Mouse (Mus musculus): ENCODE data around the gene Trpm3. TPM values are rescaled to one million over a fixed set of nuclear protein-coding genes. Genes with fewer than 3 reads are reported as not detected.
A peak's percentile ranks its signal among the peaks of the same experiment; 100 is the strongest.

Gene Trpm3
- polyA plus RNA-seq, 1 experiment from 2014 or later = 8.2 TPM

GRCm38 (mm10) chr19:22448340-22449288 is 309.8 kb downstream of the Trpm3 start:
- WGBS = 31% methylated on average over 20 of the region's 20 CpGs
- peak overlapping the region; percentile 77 for H3K4me2 ChIP-seq
- H3K27me3 ChIP-seq = no peaks in the 10 kb centered on the region
- peaks cover 18% of the 10 kb centered on the region for H3K4me1 ChIP-seq (replicated peaks)
- peak overlapping the region; percentile 47 for H3K4me3 ChIP-seq
- peak; percentile 76 for ATAC-seq (ENCODE audit: low read depth)
- H3K9me3 ChIP-seq = no peaks in the 10 kb centered on the region
- H3K36me3 ChIP-seq = no peaks in the 10 kb centered on the region
- peak overlapping the region; percentile 46 for H3K27ac ChIP-seq (replicated peaks)
- H3K9ac ChIP-seq = peak overlapping the region; percentile 71

GRCm38 (mm10) chr19:22451290-22451689 is 312.4 kb downstream of the Trpm3 start:
- H3K9ac ChIP-seq = no peak overlapping the region
- WGBS = 85% methylated on average over 5 of the region's 5 CpGs
- H3K9me3 ChIP-seq = no peaks in the 10 kb centered on the region
- no peak overlapping the region for H3K4me3 ChIP-seq
- ATAC-seq (ENCODE audit: low read depth) = no peak
- H3K27ac ChIP-seq (replicated peaks) = no peak overlapping the region
- no peak overlapping the region for H3K4me2 ChIP-seq
- H3K4me1 ChIP-seq (replicated peaks) = peaks cover 18% of the 10 kb centered on the region
- no peaks in the 10 kb centered on the region for H3K36me3 ChIP-seq
- no peaks in the 10 kb centered on the region for H3K27me3 ChIP-seq

GRCm38 (mm10) chr19:22456935-22457334 is 318.1 kb downstream of the Trpm3 start:
- no peak for ATAC-seq (ENCODE audit: low read depth)
- Histone ChIP-seq H3K27ac (replicated peaks) (no peak overlapping the region), H3K9me3 (no peaks in the 10 kb centered on the region), H3K27me3 (no peaks in the 10 kb centered on the region), H3K4me3 (no peak overlapping the region), H3K9ac (no peak overlapping the region), H3K4me2 (no peak overlapping the region), H3K36me3 (no peaks in the 10 kb centered on the region), H3K4me1 (replicated peaks) (no peaks in the 10 kb centered on the region)
- WGBS = 88% methylated on average over 2 of the region's 2 CpGs

- H3K9ac ChIP-seq = no peak overlapping the region
Observed at GRCm38 (mm10) chr19:22462043-22462442, 323.2 kb downstream of the Trpm3 start.

GRCm38 (mm10) chr19:22463506-22463905 is 324.7 kb downstream of the Trpm3 start:
- Histone ChIP-seq H3K4me3 (no peak overlapping the region), H3K4me2 (no peak overlapping the region), H3K9me3 (no peaks in the 10 kb centered on the region), H3K9ac (no peak overlapping the region), H3K27ac (replicated peaks) (no peak overlapping the region), H3K4me1 (replicated peaks) (no peaks in the 10 kb centered on the region), H3K27me3 (no peaks in the 10 kb centered on the region), H3K36me3 (no peaks in the 10 kb centered on the region)
- 46% methylated on average over 3 of the region's 3 CpGs for WGBS
- no peak for ATAC-seq (ENCODE audit: low read depth)

More at GRCm38 (mm10) chr19:22462043-22462442, 323.2 kb downstream of the Trpm3 start:
- Histone ChIP-seq H3K4me3 (no peak overlapping the region), H3K27ac (replicated peaks) (no peak overlapping the region), H3K36me3 (no peaks in the 10 kb centered on the region), H3K4me1 (replicated peaks) (no peaks in the 10 kb centered on the region), H3K4me2 (no peak overlapping the region), H3K27me3 (no peaks in the 10 kb centered on the region), H3K9me3 (no peaks in the 10 kb centered on the region)
- ATAC-seq (ENCODE audit: low read depth) = no peak

GRCm38 (mm10) chr19:22469608-22470007 is 330.8 kb downstream of the Trpm3 start:
- H3K4me1 ChIP-seq (replicated peaks) = no peaks in the 10 kb centered on the region
- no peak overlapping the region for H3K4me3 ChIP-seq
- no peaks in the 10 kb centered on the region for H3K9me3 ChIP-seq
- H3K27me3 ChIP-seq = no peaks in the 10 kb centered on the region
- H3K36me3 ChIP-seq = no peaks in the 10 kb centered on the region
- H3K4me2 ChIP-seq = no peak overlapping the region
- WGBS = 64% methylated on average over 4 of the region's 4 CpGs
- H3K9ac ChIP-seq = no peak overlapping the region
- no peak for ATAC-seq (ENCODE audit: low read depth)
- H3K27ac ChIP-seq (replicated peaks) = no peak overlapping the region

GRCm38 (mm10) chr19:22473030-22473712 is 334.3 kb downstream of the Trpm3 start:
- H3K27me3 ChIP-seq = no peaks in the 10 kb centered on the region
- ATAC-seq (ENCODE audit: low read depth) = no peak
- no peak overlapping the region for H3K9ac ChIP-seq
- 91% methylated on average over 4 of the region's 4 CpGs for WGBS
- no peak overlapping the region for H3K4me2 ChIP-seq
- H3K4me3 ChIP-seq = no peak overlapping the region
- no peak overlapping the region for H3K27ac ChIP-seq (replicated peaks)
- H3K4me1 ChIP-seq (replicated peaks) = no peaks in the 10 kb centered on the region
- no peaks in the 10 kb centered on the region for H3K36me3 ChIP-seq
- no peaks in the 10 kb centered on the region for H3K9me3 ChIP-seq

GRCm38 (mm10) chr19:22478295-22478989 is 339.6 kb downstream of the Trpm3 start:
- no peak overlapping the region for H3K4me2 ChIP-seq
- H3K27ac ChIP-seq (replicated peaks) = no peak overlapping the region
- WGBS = 93% methylated on average over 6 of the region's 6 CpGs

GRCm38 (mm10) chr19:22503469-22503868 is 364.6 kb downstream of the Trpm3 start:
- H3K27ac ChIP-seq (replicated peaks) = no peak overlapping the region
- H3K9me3 ChIP-seq = no peaks in the 10 kb centered on the region
- no peaks in the 10 kb centered on the region for H3K27me3 ChIP-seq
- no peaks in the 10 kb centered on the region for H3K36me3 ChIP-seq
- H3K4me3 ChIP-seq = no peak overlapping the region
- H3K4me1 ChIP-seq (replicated peaks) = no peaks in the 10 kb centered on the region
- no peak overlapping the region for H3K9ac ChIP-seq
- 88% methylated on average over 6 of the region's 6 CpGs for WGBS
- H3K4me2 ChIP-seq = no peak overlapping the region
- ATAC-seq (ENCODE audit: low read depth) = no peak

More at GRCm38 (mm10) chr19:22478295-22478989, 339.6 kb downstream of the Trpm3 start:
- no peak for ATAC-seq (ENCODE audit: low read depth)
- H3K4me3 ChIP-seq = no peak overlapping the region
- no peaks in the 10 kb centered on the region for H3K36me3 ChIP-seq
- H3K27me3 ChIP-seq = no peaks in the 10 kb centered on the region
- H3K4me1 ChIP-seq (replicated peaks) = no peaks in the 10 kb centered on the region
- no peak overlapping the region for H3K9ac ChIP-seq
- H3K9me3 ChIP-seq = no peaks in the 10 kb centered on the region

- no peak overlapping the region for H3K4me2 ChIP-seq
- H3K27ac ChIP-seq (replicated peaks) = no peak overlapping the region
- whole genome bisulfite sequencing = 51% methylated on average over 6 of the region's 6 CpGs
- no peaks in the 10 kb centered on the region for H3K36me3 ChIP-seq
- no peak overlapping the region for H3K4me3 ChIP-seq
- no peaks in the 10 kb centered on the region for H3K9me3 ChIP-seq
- H3K27me3 ChIP-seq = no peaks in the 10 kb centered on the region
- no peaks in the 10 kb centered on the region; the same call in 1 of the 2 replicates for H3K4me1 ChIP-seq (replicated peaks)
- H3K9ac ChIP-seq = no peak overlapping the region
- ATAC-seq (ENCODE audit: low read depth) = peak; percentile 77
Observed at GRCm38 (mm10) chr19:22518508-22518907, 379.7 kb downstream of the Trpm3 start.

- Histone ChIP-seq H3K4me2 (no peak overlapping the region), H3K4me1 (replicated peaks) (no peaks in the 10 kb centered on the region), H3K4me3 (no peak overlapping the region), H3K36me3 (no peaks in the 10 kb centered on the region), H3K27me3 (no peaks in the 10 kb centered on the region), H3K9ac (no peak overlapping the region), H3K9me3 (no peaks in the 10 kb centered on the region), H3K27ac (replicated peaks) (no peak overlapping the region)
- ATAC-seq (ENCODE audit: low read depth) = no peak
Observed at GRCm38 (mm10) chr19:22527944-22528343, 389.1 kb downstream of the Trpm3 start.
